Mouse (Mus musculus): ENCODE measurements around the gene Fads2.

Fads2 gene

DNA sequence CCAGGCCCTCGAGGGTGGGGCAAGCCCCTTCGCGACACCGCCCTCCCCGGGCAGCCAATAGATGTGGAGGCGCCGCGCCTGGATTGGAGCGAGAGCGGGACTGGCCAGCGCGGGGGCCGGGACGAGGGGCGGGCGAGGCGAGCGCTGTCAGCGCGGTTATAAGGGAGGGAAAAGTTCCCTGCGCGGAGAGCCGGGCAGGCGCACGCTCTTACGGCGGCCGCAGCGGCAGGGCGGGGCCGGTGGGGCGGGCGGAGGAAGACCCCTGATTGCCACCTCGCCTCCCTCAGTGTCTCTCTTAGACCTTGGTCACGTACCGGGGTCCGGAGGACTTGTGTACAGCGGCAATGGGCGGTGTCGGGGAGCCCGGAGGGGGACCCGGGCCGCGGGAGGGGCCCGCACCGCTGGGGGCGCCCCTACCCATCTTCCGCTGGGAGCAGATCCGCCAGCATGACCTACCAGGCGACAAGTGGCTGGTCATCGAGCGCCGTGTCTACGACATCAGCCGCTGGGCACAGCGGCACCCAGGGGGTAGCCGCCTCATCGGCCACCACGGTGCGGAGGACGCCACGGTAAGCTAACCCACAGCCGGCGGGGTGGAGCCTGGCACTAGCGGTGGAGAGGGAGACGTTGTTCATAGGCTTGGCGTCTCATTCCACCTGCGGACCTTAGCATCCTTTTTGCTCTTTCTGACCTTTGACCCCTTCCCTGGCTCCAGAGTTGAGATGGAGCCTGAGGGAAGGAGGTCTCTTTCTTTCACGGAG, 60.0 kb downstream of the Fads2 start, which contains the start of gene Fads3:
Fads3 (plus strand) TSS at position 182 of the 761 bp plus-strand sequence.
- DNase-seq (ENCODE audit: low read depth): no peak

DNA sequence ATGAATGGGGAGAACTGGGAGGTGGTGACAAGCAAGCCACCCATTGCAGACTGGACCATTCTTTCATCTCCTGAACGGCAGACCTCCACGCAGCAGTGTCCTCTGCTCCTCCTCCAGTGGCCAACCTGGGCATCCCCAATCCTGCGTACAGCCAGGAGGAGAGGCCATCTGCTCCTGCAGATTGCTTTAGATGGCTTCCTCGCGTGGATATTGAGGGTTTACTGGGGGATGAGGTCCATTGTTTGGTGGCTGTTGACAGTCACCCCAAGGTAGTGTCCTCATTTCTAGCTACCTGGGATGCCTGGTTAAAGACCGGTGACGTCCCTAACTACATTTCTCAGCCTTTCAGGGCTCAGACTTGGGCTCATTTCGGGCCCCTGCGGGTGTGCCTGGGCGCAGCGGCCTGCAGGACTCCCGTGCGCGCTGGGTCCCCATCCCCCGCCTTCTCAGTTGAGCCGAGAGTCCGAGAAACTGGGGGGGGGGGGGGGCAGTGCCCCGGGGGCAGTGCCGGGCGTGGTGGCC, 60.6 kb downstream of the Fads2 start:
- DNase-seq (ENCODE audit: low read depth): no peak

DNA sequence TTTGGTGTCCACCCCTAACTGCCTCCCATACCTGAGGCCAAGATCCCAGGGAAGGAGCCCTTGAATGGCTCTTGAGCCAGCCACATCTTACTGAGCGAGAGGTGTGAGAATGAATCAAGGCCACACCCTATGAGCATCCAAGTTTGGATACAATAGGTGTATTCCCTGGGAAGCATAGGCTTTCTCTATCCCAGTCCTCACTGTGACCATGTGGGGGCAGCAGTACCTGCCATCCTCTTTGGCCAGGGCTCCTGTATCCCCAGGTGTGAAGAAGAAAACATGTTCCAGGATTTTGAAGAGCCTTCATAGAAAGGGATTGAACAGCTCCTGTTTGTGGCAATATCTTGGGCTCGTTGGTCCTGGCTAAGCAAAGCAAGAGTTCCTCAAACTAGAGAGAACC, 61.9 kb downstream of the Fads2 start:
- no peak for DNase-seq (ENCODE audit: low read depth)

DNA sequence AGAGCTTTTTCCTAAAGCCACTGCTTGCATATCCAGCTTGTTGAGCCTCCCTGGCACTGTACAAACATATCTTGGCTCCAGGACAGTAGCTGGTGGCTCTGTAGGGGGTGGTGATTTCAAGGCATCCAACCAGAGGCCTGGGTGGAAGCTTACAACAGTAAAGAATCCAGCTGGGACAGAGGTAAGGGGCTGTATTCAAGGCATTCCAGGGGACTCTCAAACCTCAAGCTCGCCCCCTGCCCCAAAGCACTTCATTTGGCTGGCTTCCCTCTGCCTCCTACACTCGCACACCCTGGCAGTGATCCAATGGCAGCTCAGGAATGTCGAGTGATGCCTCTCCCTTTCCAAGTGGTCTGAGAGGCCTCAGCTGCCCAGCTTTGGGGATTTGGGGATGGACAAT, 62.6 kb downstream of the Fads2 start:
- no peak for DNase-seq (ENCODE audit: low read depth)

DNA sequence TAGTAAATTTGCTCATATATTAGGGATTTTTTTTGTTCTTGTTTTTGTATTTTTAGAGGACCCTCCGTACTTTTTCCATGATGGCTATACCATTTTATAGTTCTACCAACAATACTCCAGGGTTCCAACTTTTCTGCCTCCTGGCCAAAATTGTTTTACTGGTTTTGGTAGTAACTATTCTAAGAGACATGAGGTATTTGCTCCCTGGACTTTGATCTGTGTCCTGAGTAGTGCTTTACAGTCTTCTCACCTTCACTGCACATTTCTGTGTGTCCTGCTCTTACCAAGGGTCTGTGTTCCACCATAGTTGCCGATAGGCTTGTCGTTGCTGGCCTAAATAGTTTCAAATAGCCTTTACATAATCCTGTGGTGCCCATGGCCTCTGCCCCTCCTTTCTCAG, 63.2 kb downstream of the Fads2 start:
- DNase-seq (ENCODE audit: low read depth): no peak

DNA sequence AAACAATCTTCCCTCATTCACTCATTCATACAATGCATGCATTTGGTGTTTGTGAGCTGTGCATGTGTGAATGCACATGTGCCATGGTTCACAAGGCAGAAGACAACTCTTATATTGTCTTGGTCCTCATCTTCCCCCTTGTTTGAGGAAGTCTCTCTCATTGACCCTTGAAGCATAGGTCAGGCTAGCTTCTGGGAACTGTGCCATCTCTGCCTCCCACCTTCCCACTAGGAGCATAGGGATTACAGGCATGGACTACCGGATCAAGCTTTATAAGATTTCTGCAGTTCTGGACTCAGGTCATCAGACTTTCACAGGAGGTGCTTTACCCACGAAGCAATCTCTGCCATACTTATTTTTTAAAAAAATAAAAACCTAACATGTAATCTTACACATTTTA, 64.0 kb downstream of the Fads2 start:
- no peak for DNase-seq (ENCODE audit: low read depth)

DNA sequence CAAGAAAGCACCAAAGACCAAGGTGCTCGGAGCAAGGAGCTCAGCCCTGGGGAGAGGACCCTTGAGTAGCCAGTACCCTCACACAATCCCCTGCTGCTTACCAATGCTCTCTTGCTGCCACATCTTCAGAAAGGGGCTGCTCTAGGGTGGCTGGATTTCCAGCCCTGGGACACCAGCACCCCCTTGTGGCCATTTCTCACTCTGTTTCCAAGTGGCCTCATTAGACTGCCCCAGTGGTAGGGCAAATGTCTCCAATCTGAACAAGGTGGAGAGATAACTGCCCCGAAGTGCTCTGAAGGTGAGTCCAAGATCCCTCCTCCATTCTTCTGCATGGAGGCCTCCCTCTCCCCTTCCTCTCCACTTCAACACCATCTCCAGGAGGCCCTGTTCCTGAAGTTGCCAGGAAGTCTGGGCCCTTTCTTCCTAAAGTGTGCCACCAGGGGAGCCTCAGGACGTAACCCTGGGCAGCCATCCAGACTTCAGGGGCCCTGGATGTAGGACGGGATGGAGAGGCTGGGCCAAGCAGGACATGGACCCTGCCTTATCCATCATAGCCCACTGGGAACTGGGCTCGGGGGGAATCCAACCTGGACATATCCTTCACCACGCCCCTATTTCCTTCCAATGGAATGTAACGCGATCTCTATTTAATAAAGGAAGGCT, 66.6 kb downstream of the Fads2 start:
- peak; percentile 77 for DNase-seq (ENCODE audit: low read depth)

DNA sequence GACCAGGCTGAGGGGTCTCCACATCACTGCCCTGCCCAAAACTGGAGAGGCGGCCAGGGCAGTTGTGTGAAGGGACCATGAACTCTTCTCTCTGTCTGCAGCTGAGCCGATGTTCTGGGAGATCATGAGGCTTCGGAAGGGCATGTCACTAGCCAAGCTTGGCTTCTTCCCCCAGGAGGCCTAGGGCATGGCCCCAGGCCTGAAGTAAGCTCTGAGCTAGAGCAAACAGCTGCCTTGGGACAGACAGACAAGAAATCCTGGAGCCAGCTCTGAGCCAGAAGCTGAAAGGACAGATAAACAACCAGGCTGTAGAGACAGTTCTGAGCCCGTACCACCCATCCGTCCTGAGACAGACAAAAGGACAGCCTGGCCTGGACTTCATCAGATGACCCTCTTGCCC, 67.2 kb downstream of the Fads2 start:
- DNase-seq (ENCODE audit: low read depth): no peak

DNA sequence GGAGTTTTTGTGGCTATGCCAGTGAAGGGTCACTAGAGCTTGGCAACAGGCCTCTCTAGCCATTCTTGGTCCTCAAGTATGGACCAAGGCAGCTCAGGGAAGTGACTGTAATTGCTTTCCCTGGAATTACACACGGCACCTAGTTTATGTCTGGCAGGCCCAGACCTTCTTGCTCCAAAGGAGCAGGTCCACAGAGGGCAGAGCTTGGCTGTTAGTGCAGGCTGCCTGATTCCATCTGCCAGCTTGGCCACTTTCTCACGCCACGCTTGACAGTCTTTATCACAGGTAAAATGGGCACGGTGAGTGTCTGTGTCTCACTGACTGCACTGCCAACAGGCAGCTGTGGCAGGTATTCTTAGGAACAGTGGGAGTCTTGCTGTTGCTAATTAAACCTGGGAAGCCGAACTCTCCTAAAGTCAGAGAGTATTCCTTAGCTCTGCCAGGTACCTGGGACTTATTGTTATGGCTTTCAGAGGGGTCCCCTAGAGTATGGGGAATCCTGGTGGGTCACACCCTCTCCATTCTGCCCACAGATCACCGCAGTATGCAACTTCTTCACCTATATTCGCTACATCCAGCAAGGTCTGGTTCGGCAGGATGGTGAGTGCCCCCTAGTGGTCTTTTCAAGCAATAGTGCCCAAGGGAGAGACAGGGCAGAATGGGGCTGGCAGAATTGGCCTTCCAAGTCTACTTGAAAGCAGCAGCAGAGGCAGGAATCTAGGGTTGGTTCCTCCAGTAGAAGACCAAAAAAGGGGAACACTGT, 68.2 kb downstream of the Fads2 start:
- no peak for DNase-seq (ENCODE audit: low read depth)

DNA sequence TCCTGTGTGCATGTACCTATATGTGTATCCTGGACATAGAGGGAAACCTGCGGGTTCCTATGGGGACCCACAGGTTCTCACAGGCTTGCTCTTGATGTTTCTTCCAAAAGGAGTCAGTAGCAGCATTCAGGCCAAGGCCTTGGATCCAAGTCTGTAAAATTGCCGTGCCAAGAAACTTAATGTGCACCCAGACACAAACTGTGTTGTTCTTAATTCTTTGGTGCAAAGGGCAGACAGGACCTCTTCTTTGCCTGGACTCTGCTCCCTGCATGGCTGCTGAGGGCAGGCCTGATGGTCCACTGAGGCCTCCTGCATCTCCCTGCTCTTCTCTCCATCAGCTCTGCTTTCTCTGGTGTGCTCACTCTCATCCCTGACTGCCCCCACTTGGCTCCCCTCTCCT, 71.8 kb downstream of the Fads2 start:
- no peak for DNase-seq (ENCODE audit: low read depth)

DNA sequence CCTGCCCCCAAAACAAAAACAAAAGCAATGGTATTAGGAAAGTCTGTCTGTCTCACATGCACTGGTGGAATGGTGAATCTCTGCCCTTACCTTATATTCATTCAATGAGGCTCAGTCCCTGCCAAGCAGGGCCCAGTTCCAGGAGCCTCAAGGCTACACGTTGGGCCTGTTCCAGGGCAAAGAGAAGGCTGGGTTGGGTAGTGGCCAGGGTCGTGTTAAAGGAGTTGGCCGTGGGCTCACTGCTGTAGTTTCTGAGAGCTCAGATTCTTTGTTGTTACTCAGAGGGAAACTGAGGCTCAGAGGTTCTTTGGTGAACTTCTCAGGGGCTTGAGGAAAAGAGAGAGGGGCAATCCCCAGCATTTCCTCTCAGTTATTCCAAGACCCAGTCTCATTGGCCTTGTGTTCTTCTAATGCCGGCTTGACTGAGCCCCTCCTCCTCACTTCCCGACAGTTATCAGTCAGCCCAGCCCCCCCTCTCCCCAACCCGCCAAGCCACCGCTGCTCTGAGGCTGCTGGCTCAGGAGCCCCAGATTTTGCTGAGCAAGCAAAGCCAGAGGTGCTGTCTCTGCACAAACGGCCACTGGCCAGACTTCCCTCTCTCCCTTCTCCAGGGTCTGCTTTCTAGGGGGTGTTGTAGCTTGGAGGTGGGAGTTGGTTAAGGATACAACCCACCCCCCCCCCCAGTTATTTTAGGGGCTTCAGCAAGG, 76.2 kb downstream of the Fads2 start:
- DNase-seq (ENCODE audit: low read depth): no peak

DNA sequence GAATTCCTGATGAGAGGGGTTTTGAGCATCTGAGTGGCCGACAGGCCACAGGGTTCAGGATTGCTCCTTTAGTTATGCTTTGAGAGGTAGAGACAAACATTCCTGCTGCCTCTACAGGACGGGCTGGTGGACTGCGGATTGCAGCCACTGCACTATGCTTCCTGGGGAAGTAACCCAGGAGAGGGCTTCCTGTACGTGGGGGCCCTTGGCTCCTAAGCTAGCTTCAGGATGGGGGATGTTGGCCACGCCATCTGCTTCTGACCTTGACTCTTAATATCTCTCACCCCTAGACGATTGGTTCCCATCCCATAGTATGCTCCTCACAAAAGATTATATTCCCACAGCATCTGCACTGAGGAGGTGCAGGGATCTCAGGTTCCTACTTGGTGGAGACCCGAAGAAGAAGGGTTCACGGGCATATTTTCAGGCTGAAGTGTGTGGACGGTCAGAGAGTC, 78.2 kb downstream of the Fads2 start:
- no peak for DNase-seq (ENCODE audit: low read depth)

DNA sequence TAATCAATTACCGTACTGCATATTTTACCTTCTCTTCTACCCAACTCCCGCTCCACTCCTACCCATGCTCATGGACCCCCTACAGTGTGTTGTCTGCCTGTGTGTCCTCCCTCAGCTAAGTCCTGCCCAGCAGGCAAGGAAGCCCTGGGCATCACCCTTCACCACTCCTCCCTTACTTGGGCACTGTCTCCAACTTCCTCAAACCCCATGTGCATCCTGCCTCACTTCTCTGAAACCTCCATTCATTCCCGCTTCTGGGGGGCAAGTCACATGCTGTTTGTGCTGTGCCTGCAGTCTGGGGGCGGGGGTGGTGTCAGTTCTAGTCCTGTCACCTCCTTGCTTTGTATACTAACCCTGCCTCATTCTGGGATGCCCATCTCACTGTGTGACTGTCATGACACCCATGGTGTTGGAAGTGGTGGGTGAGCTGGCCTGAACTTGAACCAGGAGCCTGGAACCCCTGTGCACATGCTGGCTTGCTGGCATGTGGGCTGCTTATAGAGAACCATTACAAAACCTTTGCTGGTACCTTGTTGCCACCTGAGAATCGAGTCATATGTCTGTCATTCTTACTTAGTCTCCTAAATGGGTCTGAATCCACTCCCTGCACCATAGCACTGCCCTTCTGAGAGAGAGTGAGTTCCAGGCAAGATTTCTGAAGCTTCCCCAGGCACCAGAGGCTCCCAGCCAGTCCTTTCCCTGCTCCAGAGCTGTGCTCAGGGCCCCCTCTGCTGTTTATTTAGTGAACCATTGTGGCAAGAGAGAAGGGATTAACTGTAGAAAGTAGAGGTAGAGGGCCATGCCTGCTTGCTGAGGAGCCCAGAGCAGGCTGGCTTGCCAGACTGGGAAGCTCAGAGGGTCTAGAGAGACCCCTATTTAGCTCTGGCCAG, 78.9 kb downstream of the Fads2 start:
- DNase-seq (ENCODE audit: low read depth): no peak

DNA sequence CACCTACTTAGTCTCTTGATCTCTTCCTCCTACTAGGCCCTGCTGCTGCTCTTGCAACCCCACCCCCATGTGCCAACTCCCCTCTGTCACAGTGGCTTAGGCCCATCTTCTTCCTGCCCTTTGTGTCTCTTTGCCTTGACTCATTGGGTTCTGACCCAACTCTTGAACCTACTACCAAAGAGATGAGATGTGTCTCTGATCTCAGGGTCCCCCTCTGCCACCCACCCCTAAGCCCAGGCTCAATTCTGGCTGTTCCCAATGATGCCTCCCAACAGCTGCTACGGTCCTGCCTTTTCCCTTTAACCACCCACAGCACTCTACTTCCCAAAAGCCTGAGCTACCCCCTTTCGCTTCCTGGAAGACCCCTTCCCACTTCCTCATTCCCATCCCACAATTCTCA, 79.6 kb downstream of the Fads2 start:
- no peak for DNase-seq (ENCODE audit: low read depth)

DNA sequence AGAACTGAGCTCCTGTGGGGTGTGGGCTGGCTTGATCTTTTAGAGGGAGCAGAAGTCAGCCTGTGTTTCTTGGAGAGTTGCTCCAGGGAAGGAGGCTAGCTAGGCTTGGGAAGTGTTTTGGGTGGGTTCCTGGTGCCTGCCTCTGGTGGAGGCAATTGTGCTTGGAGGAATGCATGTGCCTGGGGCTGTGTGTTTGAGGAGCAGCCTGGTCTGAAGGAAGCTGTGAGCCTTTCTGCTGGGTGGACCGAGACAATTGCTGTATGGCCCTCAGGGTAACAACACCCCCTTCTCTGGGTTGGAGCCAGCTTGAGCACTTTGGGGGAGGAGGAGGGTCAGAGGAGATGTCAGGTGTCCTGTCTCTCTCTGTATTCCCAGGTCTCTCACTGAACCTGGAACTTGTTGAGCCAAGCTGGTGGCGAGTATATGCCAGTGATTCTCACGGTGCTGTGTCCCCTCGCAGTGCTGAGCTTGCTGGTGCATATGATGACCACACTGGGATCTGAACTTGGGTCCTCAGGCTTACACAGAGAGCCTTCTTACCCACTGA, 82.3 kb downstream of the Fads2 start:
- no peak for DNase-seq (ENCODE audit: low read depth)

DNA sequence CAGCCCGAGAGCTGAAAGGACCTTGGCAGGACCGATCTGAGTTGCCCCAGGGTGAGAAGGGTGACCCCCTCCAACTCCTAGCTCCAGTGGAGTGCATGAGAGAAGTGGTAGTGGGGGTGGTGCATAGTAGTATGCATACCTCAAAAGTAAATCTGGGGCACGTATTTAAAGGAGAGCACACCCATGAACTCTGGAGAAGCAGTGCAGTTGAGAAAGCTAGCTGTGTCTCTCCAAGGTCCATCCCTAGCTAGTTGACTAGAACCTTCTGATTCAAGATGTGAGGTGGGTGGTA, 83.1 kb downstream of the Fads2 start:
- DNase-seq (ENCODE audit: low read depth): no peak

DNA sequence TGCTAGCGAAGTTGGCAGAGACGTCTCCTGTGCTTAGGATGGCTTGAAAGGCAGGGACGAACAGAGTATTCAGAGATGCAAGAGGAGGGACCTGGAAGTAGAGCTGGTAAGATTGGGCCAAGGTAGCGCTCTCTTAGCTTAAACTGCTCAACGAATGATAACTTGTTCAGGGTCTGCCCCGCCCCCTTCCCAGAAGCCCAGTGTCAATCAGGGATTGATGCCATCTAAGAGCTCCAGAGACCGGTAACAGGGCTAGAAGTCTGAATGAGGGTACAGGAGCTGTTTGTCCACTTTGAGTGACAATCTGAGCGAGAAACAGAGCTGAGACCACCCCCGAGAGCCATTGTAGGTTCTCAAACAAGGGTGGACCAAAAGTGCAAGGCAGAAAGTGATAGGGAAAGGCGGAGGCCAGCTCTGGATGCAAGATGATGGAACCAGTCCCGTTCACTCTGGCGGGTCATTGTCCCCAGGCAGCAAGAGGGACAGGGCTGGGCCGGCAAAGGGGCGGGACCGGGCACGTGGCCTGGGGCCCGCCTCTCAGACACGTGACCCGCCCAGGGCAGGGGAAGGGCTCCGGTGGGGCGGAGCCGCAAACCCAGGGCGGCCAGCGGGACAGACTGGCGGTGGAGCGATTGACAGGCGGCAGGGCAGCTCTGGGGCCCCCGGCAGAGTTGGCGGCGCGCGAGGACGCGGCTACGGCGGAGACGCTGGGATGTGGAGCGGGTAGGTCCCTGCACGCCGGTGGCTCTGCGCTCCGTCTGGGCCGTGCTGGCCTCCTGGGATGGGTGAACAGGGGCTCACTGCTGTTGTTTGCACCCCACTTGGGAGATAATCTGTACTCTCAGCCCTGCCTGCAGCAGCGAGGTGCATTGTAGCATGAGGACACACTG, 83.7 kb downstream of the Fads2 start:
- DNase-seq (ENCODE audit: low read depth): peak; percentile 78

DNA sequence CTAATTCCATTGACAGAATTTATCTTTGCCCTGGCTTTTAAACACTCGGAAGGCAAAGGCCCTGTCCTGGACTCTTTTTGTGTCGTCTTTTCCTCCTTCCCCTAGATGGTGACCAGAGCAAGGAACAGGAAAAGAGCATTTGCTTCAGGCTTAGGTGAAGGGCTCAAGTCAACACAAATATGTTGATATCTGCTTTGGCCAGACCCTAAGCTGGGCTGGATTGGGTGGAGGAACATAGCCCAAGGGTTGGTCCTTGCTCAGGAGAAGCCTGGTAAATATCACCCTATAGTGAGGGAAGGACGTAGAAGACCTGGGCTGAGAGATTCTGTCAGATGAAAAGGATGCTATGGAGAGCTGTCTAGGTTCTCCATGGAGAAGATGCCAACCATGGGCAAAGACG, 85.4 kb downstream of the Fads2 start:
- peak; percentile 48 for DNase-seq (ENCODE audit: low read depth)

DNA sequence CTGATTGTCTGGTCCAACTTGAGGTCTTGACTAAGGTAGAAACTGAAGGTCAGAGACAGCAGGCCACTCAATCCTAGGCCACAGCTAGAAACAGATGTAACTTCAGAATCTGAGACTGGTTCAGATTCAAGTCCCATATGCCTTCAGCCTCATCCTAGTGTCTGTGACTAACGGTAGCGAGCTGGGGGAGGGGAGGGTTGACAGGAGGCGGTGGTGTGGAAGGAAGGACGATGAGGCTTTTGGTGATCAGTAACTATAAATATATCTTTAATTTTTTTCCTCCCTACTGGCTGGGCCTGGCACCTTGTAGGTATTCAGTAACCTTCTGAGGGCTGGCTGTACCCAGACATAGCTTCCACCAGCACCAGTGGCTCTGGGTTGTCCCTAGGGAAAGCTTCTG, 86.1 kb downstream of the Fads2 start:
- peak; percentile 52 for DNase-seq (ENCODE audit: low read depth)

DNA sequence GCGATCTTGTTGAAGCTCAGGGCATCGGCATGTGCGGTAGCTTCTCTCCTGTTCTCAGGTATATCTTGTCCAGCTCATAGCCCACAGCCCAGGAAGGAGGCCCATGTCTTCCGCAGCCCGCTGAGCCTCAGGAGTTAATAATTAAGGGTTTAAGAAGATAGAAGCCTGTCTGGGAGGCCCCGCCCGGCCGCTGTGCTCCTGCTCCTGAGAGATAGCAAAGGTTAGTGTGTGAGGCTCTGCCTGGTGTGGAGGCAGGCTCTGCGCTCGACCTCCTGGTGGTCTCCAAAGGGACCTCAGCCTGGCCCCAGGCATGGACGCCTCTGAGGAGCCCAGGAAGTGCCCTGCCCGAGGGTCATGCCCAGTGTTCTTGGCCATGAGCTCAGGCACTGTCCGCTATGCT, 86.7 kb downstream of the Fads2 start:
- DNase-seq (ENCODE audit: low read depth): peak; percentile 87

All from c-Kit-positive CD71-positive TER-119-negative erythroid progenitor cells, embryonic 14.5 days (primary cell).